Mouse (Mus musculus) gonadal fat pad, adult 2 months (tissue): Measurements from ENCODE around the gene 7530416G11Rik. TPM values are rescaled to one million over a fixed set of nuclear protein-coding genes. Genes with fewer than 3 reads are reported as not detected.

Experiments
- DNase-seq: peaks from one replicate; pipeline ENCODE4 v3.0.0-alpha.2; 2012; ENCODE audit warnings: low read depth
- polyA plus RNA-seq: library from polyadenylated mRNA; depleted of rRNA; stranded (reverse); fragments of >200 nt; gene quantifications from 2 replicates; pipeline ENCODE4 v1.2.3, GENCODE M21; 2012; rRNA removed

The 7530416G11Rik gene
- not detected in 2 replicates for polyA plus RNA-seq

DNA sequence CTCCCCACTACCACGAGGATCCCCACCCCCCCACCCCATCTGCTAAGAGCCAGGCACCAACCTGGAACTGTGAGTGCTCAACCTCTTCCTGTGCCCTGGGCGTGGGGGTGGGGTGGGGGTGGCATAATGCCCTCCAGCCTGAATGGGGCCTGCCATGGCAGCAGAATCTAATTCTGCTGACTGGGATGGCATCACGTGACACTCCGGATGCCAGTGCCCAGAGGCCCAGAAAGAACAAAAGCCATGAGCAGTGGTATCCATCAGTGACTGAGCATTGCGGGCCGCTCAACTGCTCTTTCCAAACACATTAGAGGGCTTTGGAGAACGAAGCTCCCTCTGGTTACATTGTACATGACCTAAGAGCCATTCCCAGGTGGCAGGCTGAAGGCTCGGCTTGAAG is at the start of gene 7530416G11Rik:
Gene 7530416G11Rik (minus strand): TSS at position 101 of the 400 bp plus-strand sequence.
- DNase-seq = no peak

GRCm38 (mm10) chr15:85546500-85546899 is 43.5 kb upstream of the 7530416G11Rik start:
- no peak for DNase-seq

DNA sequence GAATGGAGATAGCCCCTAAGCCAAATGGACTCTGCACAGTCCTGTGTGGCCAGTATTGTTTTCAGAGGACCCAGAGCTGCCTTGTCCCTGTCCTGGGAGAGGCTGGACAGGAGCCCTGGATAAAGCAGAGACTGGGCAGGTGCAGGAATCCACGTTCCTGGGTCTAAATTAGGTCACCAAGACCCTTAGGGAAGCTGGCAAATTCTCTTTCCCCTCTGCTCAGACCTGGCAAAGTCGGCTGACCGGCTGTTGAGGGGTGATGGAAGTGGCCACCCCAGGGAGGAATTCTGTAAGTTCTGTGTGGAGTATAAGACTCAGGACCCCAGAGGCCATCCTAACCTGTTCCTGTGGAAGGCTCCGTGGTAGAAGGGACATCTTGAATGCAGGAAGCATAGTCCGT is 42.3 kb upstream of the 7530416G11Rik start:
- no peak for DNase-seq

- no peak for DNase-seq
Measured at GRCm38 (mm10) chr15:85538170-85538569, 35.1 kb upstream of the 7530416G11Rik start.

- DNase-seq = no peak
Measured at GRCm38 (mm10) chr15:85537151-85537550, 34.1 kb upstream of the 7530416G11Rik start.

DNA sequence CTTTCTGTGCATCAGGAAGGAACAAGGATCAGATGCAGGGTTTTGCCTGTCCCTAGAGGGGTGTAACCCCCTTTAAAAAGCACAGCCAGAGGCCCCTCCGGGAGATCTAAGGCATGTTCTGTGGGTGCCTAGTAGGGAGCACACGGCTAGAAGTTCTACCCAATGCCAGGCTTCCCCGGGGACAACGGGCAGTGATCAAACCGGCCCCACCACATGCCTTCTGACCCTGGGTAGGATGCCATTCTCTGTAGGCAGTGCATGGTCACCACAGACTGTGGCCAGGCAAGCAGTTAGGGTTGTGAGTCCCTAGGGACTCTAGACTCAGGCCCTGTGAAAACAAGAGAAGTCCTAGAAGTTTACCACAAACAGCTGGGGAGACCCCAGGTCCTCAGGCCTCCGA is 31.6 kb upstream of the 7530416G11Rik start:
- DNase-seq = no peak

DNA sequence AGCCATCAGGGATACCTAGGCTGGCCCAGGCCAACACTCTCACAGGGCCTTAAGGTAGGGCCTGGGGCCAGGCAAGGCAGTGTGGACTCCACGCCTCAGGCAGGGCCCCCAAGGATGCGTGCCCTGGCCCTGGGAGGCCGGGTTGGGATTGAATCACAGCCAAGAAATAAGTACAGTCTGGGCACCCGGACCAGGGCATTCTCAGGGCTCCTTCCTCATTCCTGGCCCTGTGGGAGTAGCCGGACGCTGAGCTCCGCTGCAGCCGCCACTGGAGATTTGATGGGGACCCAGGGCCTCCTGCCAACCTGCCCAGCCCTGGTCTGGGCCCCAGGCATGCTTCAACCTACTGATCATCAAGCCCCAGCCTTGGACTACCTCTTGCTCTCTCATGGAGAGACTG is 31.2 kb upstream of the 7530416G11Rik start:
- DNase-seq = no peak

- DNase-seq = no peak
Measured at GRCm38 (mm10) chr15:85532063-85532462, 29.0 kb upstream of the 7530416G11Rik start.

DNA sequence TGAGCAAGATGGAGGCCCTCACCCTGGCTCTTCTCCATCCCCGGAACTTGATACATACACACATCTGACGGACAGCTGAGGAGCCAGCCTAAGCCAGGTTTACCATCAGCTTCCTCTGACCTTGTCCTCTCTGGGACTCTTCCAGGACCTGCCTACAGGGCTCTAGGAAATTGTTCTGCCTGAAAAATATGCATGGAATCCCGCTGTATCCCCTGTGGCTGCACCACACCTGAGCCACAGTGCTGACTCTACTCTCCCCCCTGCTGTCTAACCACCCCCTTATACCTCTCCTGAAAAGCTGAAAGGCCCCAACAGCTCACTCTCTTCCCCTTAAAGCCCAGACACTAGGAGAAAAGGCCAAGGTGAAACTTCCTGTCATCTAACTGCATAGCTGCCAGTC is 26.9 kb upstream of the 7530416G11Rik start:
- DNase-seq = no peak

GRCm38 (mm10) chr15:85524404-85524950 is 21.4 kb upstream of the 7530416G11Rik start:
- DNase-seq = no peak

DNA sequence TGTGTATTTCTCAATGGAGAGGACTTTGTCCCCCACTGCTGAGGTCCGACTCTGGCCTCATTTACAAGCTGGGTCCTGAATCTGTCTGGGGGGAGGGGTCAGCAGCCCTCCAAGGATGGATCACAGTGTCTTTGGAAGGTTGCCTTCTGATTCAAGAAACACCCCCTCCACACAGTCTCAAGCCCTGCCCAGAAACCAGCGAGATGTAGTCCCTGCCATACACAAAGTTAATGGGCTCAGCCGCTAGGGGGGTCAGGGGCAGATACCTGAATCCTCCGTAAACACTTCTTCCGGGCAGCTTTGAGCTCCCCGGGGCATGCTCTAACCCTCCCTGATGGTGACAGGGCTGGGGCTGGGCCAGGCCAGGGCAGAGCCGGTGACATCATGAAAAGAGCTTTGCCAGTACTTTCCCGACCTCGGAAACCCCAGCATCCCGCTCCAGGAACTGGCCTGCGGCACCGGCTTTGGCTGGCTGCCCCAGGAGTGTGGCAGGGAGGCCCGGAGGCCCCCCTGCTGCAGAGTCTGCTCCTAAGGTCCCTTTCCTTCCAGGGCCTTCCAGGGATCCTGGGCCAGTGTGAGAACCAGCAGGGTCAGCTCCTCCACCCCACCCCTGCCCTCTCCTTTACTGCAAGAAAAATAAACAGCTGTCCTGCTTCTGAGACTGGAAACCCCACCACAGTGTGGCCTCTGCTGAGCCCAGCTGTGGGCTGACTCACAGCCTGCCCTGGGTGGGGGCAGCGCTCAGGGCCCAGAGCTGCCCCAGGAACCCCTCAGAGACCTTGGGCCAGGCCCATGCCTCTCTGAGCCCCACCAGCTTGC is 20.4 kb upstream of the 7530416G11Rik start:
- no peak for DNase-seq

DNA sequence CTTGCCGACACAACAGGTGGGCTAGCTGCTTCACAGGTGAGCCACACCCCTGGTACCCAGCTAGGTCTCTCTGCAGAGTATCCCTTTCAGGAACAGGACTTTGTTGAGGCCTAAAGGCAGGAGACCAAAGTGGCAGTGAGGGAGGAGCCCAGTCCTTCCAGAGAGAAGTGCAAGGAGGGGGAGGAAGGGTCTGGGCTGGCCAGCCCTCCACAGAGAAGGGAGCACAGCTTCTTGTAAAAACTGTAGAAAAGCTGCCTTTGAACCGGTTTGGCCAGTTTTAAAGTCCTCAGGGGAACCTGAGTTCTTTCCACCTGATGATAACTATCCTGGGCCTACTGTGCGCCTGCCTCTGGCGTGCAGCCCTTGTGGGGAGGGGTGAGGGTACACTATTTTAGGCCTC is 16.4 kb upstream of the 7530416G11Rik start:
- no peak for DNase-seq

DNA sequence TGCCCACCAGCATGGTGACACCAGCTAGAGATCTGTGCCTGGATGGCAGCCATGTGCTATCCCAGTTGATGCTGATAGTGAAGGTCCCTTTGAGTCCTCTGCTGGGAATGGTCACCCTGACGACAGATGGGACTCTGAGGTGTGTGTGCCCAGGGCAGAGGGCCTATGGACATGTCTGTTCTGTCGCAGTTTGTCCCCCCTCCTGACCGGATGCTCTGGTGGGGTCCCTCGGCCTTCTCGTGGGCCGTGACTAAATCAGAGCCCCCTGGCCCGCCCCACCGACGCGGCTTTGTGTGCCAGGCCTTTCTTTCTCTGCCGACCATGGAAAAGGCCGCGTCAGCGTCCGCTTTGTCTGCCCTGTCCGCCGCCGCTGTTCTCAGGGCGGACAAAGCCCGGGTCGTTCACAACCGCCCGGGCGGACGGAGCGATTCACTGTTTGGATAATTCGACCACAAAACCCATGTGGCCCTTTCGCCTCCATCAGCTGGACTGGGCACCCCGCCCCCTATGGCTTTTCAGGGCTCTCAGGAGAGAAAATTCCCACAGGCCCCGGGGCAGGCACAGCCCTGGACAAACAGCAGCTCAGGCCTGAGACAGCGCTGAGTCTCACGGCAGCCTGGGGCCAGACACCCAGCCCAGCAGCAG is 4.5 kb upstream of the 7530416G11Rik start:
- no peak for DNase-seq

- no peak for DNase-seq
Measured at GRCm38 (mm10) chr15:85506680-85507079, 3.7 kb upstream of the 7530416G11Rik start.

DNA sequence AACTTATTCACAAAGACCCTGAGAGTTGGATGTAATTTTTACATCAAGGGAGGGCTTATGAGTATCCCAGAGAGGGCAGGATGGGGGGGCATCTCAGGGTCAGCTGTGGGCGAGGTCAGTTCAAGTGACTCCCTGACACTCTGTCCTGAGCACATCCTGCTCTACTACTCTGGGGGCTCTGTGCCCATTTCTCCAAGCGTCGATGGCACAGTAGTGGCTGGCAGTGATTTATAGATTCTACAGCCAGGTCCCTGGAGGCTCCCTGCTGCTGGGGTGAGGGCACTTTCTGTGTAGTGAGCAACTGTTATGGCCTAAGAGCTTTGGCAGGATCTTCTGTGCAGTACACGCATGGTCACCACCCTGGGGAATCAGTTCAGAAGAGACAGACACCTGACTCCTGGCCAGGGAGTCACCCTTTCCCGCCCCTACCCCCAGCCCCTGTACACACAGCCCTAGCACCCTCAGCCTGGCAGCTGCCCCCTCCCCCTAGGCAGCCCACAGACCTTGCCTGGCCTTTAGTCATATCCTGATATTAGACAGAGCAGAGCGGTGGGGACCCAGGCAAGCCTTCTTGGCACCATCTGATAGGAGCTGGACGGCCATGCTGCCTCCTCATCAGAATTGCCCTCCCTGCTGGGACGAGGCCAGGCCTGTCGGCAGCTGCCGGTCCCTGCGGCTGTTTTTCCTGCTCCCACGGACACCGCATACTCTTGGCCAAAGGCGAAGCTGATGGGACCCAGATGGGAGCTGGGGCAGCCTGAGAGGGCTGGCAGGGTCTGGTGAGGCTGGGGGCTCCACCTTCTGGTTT is 2.3 kb upstream of the 7530416G11Rik start:
- no peak for DNase-seq

DNA sequence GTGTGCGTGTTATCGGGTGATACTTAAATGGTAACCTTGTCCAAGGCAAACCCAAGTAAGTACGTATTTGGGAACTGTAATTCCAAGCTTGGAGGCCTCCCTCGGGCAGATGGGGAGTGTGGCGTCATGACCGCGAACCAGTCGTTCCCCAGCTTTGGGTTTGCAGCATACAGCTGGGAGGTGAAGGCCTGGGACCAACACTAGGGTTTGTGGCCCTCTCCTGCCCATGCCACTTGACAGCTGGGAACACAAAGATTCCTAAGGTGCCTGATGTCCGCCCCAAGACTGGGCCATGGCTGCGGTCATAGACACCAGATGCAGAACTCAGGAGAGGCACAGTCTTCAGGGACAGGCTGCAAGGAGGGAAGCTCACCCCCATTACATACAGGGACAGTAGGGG is 2.8 kb downstream of the 7530416G11Rik start:
- DNase-seq = no peak

DNA sequence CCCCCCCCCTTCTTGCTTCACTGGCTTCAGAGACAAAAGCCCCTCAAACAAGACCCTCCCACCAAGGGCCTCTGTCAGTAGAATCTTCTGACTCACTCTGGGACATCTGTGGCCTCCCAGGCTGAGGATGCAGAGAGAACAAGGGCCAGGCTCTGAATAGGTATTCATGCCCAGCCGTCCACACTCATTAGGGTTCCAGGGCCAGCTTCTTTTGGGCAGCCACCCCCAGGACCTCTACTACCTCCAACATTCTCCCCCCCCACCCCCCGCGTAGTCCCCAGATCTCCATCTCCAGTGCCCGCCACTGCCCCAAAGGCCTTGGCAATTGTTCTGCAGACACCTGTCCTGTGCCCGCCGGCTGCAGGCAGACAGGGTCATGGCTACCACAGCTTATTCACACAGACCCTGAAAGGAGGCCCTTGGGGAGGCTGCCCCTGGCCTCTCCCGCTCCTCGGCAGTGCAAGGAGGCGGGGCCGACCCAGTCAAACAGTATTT is 5.0 kb downstream of the 7530416G11Rik start:
- DNase-seq = no peak

DNA sequence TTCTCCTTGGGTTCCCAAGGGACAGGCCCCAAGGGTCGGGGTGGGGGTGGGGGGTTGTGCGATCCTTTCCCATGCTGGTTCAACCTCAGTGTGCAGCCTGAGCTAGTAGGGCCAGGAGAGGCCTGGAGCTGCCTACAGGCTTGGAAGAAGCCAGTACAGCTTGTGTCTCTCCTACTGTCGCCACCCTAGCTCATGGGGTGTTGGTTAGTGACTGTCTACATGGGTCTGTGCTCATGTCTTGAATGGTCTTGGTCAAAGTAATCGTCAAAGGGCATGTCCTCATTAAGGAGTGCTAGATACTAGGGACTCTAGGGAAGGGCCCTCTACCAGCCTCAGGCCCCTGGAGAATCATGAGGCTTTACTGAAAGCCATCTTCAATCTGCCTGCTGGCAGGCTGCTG is 5.5 kb downstream of the 7530416G11Rik start:
- no peak for DNase-seq

DNA sequence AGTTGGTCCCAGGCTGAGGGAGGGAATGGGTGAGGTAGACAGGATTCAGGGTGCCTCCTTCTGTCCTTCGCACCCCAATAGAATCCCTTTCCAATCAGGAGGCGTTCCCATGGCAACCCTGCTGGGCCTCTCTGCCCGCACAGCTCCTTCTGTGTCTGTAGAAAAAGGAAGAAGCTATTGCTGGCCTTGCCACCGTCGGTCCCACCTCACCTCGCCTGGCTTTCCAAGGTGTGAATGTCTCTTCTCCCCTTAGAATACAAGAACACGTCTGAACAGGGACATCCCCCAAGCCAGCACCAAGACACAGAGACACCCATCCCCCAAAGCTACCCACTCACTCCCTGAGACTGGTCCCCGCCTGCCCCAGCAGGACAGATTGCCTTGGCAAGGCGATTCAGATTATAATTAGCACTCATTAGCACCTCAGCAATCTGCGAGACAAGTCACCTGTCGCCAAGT is 8.8 kb downstream of the 7530416G11Rik start:
- no peak for DNase-seq

DNA sequence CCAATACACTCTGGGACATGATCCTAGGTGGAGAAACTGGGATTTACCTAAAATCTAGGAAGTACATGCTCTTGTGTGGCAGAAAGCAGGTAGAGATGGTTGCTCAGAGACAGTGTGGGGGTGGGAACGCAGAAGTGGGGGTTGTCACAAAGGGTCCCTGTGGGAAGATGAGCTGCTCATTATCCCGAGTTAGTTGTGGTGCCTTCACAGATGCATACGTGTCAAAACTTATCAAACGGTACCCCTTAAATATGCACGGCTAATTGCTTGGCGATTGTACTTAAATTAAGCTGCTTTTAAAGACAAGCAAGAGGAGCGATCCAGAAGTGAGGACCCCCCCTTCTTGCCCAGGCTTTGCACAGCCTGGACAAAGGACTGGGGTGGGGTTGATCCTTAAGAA is 13.3 kb downstream of the 7530416G11Rik start:
- DNase-seq = no peak

DNA sequence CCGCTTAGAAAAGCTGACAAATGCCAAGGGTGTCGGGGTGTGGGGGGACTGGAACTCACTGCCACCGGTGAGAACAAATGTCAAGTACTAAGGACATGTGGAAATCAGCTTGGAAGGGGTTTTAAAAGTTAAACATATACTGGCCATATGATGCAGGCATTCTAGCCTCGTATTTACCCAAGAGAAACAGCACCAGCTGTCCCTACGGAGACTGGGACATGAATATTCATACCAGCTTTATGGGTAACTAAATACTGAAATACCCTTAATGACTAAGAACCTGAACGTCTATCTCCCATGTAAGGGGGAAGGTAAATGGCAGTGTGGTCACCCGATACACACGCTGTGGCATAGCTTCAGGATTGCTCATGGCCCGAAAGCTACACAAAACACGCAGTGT is 14.1 kb downstream of the 7530416G11Rik start:
- DNase-seq = no peak

DNA sequence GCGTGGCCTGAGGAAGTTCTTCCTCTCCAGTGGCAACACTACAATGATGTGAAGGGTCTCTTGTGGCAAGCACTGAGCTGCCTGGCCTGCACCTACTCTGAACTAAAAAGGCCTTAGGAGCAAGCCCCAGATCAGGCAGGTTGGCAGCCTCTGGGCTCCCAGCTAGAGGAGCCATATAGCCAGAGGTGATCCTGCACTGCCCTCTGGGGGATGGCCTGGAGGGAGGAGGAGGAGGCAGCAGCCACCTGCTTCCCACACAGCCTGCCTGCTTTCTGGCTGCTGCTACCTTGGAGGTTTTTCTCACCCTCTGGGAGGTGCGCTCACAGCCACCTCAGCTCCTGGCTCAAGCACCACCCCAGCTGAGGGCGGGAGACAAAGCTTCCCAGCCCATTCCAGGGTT is 22.4 kb downstream of the 7530416G11Rik start:
- DNase-seq = no peak
